Mouse (Mus musculus) heart, embryonic 11.5 days (tissue): ENCODE data around the gene Zzz3. TPM values are rescaled to one million over a fixed set of nuclear protein-coding genes. Genes with fewer than 3 reads are reported as not detected.

Experiments used
- ATAC-seq: fragments of 200-750 bp; cut with Nextera tagmentation; replicated peaks from 2 replicates; pipeline ENCODE4 v1.8.0; 2017; ENCODE audit warnings: moderate library complexity; ENCODE audit not compliant: insufficient number of reproducible peaks, low FRiP score, low TSS enrichment
- H3K27ac ChIP-seq: fragments of 300-500 bp; sonication (generic); 2 replicates; pipeline ENCODE4 v1.5.1; 2014; ENCODE audit warnings: mild to moderate bottlenecking, low read depth, low read length
- H3K27me3 ChIP-seq: fragments of 300-500 bp; sonication (generic); 2 replicates; pipeline ENCODE4 v1.6.1; 2014; ENCODE audit warnings: mild to moderate bottlenecking, low read length, mixed read lengths; ENCODE audit not compliant: control insufficient read depth, insufficient read depth
- H3K36me3 ChIP-seq: fragments of 300-500 bp; sonication (generic); 2 replicates; pipeline ENCODE4 v1.6.1; 2014; ENCODE audit warnings: mild to moderate bottlenecking, low read length, moderate library complexity, mixed read lengths; ENCODE audit not compliant: control insufficient read depth, insufficient read depth
- H3K4me1 ChIP-seq: fragments of 300-500 bp; sonication (generic); 2 replicates; pipeline ENCODE4 v1.6.1; 2014; ENCODE audit warnings: low read length; ENCODE audit not compliant: control insufficient read depth, insufficient read depth
- H3K4me2 ChIP-seq: fragments of 300-500 bp; sonication (generic); 2 replicates; pipeline ENCODE4 v1.6.1; 2014; ENCODE audit warnings: mild to moderate bottlenecking, moderate library complexity
- H3K4me3 ChIP-seq: fragments of 300-500 bp; sonication (generic); 2 replicates; pipeline ENCODE4 v1.5.1; 2014; ENCODE audit warnings: low read depth, low read length
- H3K9ac ChIP-seq: fragments of 300-500 bp; sonication (generic); 2 replicates; pipeline ENCODE4 v1.6.1; 2014; ENCODE audit warnings: mild to moderate bottlenecking, low read depth, low read length, moderate library complexity
- H3K9me3 ChIP-seq: fragments of 300-500 bp; sonication (generic); replicated peaks from 2 replicates; pipeline ENCODE4 v1.6.1; 2016; ENCODE audit warnings: low read length; ENCODE audit not compliant: control insufficient read depth
- WGBS: fragments of 180-500 bp; shearing (Covaris S2); extraction: QIAGEN DNeasy Blood & Tissue Kit; methylation state at CpG from one replicate; pipeline ENCODE4 v1.1.7; 2014; ENCODE audit not compliant: insufficient replicate concordance; 5-methylcytosine and 5-hydroxymethylcytosine counted together
- polyA plus RNA-seq: library from polyadenylated mRNA; unstranded; fragments of >200 nt; fragmentation: Nextera tagmentation; extraction: Ambion mirVana; gene quantifications from 2 replicates; pipeline ENCODE4 v1.2.1, GENCODE M21; 2014

Zzz3 gene
- polyA plus RNA-seq, 1 experiment from 2014 or later: 43.0 TPM

- Histone ChIP-seq H3K27me3 (no peaks in the 10 kb centered on the region), H3K9me3 (no peaks in the 10 kb centered on the region), H3K36me3 (no peaks in the 10 kb centered on the region; the same call in 1 of the 2 replicates), H3K27ac (peak overlapping the region; percentile 99), H3K4me1 (peaks cover 16% of the 10 kb centered on the region), H3K4me3 (peak overlapping the region; percentile 77), H3K4me2 (peak overlapping the region; percentile 86), H3K9ac (peak overlapping the region; percentile 88)
- ATAC-seq: peak; percentile 88
- under 1% methylated on average over 69 of the region's 102 CpGs for WGBS
These were observed 1.2 kb downstream of the Zzz3 start for GRCm38 (mm10) chr3:152396278-152396987.

- Histone ChIP-seq H3K4me1 (peaks cover 21% of the 10 kb centered on the region), H3K27ac (peak overlapping the region; percentile 99), H3K36me3 (no peaks in the 10 kb centered on the region; the same call in 1 of the 2 replicates), H3K27me3 (no peaks in the 10 kb centered on the region), H3K9me3 (no peaks in the 10 kb centered on the region), H3K4me2 (peak overlapping the region; percentile 86), H3K4me3 (peak overlapping the region; percentile 77), H3K9ac (peak overlapping the region; percentile 88)
- ATAC-seq: no peak
- 2% methylated on average over 10 of the region's 10 CpGs for WGBS
These were observed 1.7 kb downstream of the Zzz3 start for GRCm38 (mm10) chr3:152396988-152397314.

DNA sequence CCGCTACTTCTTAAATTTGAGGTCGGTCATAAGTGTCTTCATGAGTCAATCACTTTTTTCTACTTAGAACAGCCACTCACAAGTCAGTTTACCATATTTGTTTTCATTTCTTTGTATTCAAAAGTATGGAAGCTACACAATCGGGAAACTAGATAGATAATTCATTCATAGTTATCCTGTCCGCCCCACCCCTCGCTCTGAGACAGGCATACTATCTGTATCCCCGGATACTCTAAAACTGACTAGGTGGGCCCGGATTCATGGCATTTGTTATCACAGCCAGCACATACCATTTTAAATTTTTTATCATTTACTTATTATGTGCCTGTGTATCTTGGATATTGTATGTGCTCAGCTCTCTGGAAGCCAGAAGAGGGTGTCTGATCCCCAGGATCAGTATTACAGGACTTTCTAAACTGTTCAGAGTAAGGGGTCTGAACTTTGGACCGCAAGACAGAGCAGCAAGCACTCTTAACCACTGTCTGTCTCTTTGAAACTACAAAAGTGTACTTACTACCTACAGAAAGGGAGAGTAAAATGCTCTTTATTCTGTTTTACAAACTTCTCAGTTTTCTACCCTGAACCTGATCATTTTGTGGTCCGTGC lies 2.2 kb downstream of the Zzz3 start:
- Histone ChIP-seq H3K4me3 (peak overlapping the region; percentile 77), H3K27me3 (no peaks in the 10 kb centered on the region), H3K9ac (peak overlapping the region; percentile 88), H3K36me3 (no peaks in the 10 kb centered on the region; the same call in 1 of the 2 replicates), H3K4me1 (peaks cover 21% of the 10 kb centered on the region), H3K27ac (peak overlapping the region; percentile 99), H3K4me2 (peak overlapping the region; percentile 86), H3K9me3 (no peaks in the 10 kb centered on the region)
- 49% methylated on average over 9 of the region's 9 CpGs for WGBS
- no peak for ATAC-seq

- Histone ChIP-seq H3K4me3 (no peak overlapping the region), H3K4me2 (no peak overlapping the region), H3K36me3 (no peaks in the 10 kb centered on the region), H3K27ac (no peak overlapping the region), H3K4me1 (peaks cover 13% of the 10 kb centered on the region), H3K9me3 (no peaks in the 10 kb centered on the region), H3K9ac (no peak overlapping the region), H3K27me3 (no peaks in the 10 kb centered on the region)
- 89% methylated on average over 5 of the region's 5 CpGs for WGBS
- no peak for ATAC-seq
These were observed 5.2 kb downstream of the Zzz3 start for GRCm38 (mm10) chr3:152400441-152400840.

DNA sequence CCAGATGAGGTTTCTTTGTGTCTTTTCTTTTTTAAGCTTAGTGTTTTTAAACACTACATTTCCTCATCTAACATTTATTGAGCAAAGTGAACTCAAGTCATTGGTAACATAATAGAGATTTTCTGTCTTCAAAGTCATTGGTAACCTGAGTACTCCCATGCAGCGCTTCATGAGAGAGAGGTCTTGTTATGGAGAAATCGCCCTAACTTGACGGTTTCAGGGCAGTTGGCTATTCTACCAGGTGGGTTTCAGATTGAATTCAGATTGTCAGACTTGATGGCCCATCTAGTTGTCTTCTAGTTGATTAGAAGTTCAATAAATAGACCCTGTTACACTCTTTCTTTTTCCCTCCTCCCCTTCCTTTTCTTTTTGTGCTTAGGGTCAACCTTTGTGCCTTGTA lies 5.6 kb downstream of the Zzz3 start:
- 80% methylated on average over 3 of the region's 3 CpGs for WGBS
- H3K27me3 ChIP-seq: no peaks in the 10 kb centered on the region

GRCm38 (mm10) chr3:152401964-152402670 lies 6.8 kb downstream of the Zzz3 start:
- Histone ChIP-seq H3K4me3 (no peak overlapping the region), H3K9ac (no peak overlapping the region), H3K4me1 (peaks cover 22% of the 10 kb centered on the region), H3K27ac (no peak overlapping the region), H3K9me3 (no peaks in the 10 kb centered on the region), H3K36me3 (no peaks in the 10 kb centered on the region), H3K4me2 (no peak overlapping the region), H3K27me3 (no peaks in the 10 kb centered on the region)
- WGBS: 58% methylated on average over 7 of the region's 7 CpGs
- ATAC-seq: peak; percentile 20; the same call in 1 of the 2 replicates

More for the DNA sequence above, 5.6 kb downstream of the Zzz3 start:
- H3K36me3 ChIP-seq: no peaks in the 10 kb centered on the region
- no peaks in the 10 kb centered on the region for H3K9me3 ChIP-seq
- no peak overlapping the region for H3K27ac ChIP-seq
- no peak overlapping the region for H3K9ac ChIP-seq
- H3K4me3 ChIP-seq: no peak overlapping the region
- peaks cover 16% of the 10 kb centered on the region for H3K4me1 ChIP-seq
- ATAC-seq: no peak
- no peak overlapping the region for H3K4me2 ChIP-seq

DNA sequence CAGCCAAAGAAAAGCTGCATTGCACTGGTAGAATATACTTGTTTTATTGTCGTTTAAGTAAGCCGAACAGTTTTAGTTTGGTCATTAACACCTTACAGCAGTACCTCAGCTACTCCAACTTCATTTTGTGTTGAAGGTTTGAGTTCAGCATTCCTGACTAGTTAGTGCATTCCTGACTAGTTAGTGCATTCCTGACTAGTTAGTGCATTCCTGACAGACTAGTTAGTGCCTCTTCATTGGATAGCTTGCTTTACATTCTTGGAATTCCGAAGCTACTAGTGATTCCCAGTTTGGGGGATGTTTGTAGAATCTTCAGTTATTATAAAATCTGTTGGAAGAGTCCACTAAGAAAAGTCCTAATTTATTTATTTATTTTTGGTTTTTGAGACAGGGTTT lies 7.4 kb downstream of the Zzz3 start:
- WGBS: 90% methylated on average over 3 of the region's 3 CpGs
- ATAC-seq: no peak

DNA sequence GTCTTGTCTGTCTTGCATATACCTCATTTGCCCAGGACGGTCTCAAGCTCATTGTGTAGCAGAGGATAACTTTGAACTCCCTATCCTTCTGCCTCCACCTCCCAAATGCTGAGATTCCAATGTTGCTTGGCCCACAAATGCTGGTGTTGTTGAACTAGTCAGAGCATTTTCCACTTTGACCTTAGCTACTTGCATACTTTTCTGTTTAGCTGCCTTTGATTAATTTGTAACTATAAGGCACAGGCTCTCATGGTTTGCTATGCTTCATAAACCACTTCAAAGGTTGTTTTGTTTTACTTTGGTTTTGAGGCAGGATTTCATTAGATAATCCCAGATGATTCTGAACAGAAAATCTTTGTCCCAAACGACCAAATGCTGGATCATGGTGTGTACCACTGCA lies 8.6 kb downstream of the Zzz3 start:
- WGBS: 75% methylated on average over 2 of the region's 2 CpGs
- Histone ChIP-seq H3K27me3 (no peaks in the 10 kb centered on the region), H3K4me1 (peaks cover 19% of the 10 kb centered on the region), H3K4me3 (no peak overlapping the region), H3K9ac (no peak overlapping the region), H3K4me2 (no peak overlapping the region), H3K27ac (no peak overlapping the region), H3K9me3 (no peaks in the 10 kb centered on the region), H3K36me3 (no peaks in the 10 kb centered on the region)
- no peak for ATAC-seq

More for the DNA sequence above, 7.4 kb downstream of the Zzz3 start:
- Histone ChIP-seq H3K36me3 (no peaks in the 10 kb centered on the region), H3K4me2 (no peak overlapping the region), H3K27me3 (no peaks in the 10 kb centered on the region), H3K9me3 (no peaks in the 10 kb centered on the region), H3K4me3 (no peak overlapping the region), H3K27ac (no peak overlapping the region), H3K9ac (no peak overlapping the region), H3K4me1 (peaks cover 20% of the 10 kb centered on the region)
